Mouse (Mus musculus) ovary, postnatal 36 days (tissue): ENCODE data around the gene Dusp21.

ENCODE experiments used
- DNase-seq: peaks from one replicate; pipeline ENCODE4 v3.0.0; 2022; ENCODE audit warnings: low spot score, mixed read lengths

Gene Dusp21

GRCm38 (mm10) chrX:18145557-18145956 is at the start of gene Dusp21:
TSS of gene Dusp21 (plus strand) at chrX:18145857.
- no peak for DNase-seq

- DNase-seq, result no peak
These were observed 15.2 kb downstream of the Dusp21 start for GRCm38 (mm10) chrX:18160734-18161442.

- no peak for DNase-seq
These were observed 16.1 kb downstream of the Dusp21 start for GRCm38 (mm10) chrX:18161796-18162191.

- DNase-seq, result peak; percentile 100
These were observed 16.7 kb downstream of the Dusp21 start, which contains the start of gene Kdm6a for GRCm38 (mm10) chrX:18162192-18162857. TSS of gene Kdm6a (plus strand) at chrX:18162575.

- DNase-seq, result peak; percentile 67
These were observed 17.4 kb downstream of the Dusp21 start for GRCm38 (mm10) chrX:18162861-18163731.

- DNase-seq, result peak; percentile 28
These were observed 18.4 kb downstream of the Dusp21 start for GRCm38 (mm10) chrX:18163917-18164624.

GRCm38 (mm10) chrX:18165121-18165520 is 19.5 kb downstream of the Dusp21 start:
- DNase-seq, result no peak

GRCm38 (mm10) chrX:18166961-18167360 is 21.3 kb downstream of the Dusp21 start:
- DNase-seq, result no peak

GRCm38 (mm10) chrX:18168940-18169339 is 23.3 kb downstream of the Dusp21 start:
- no peak for DNase-seq

- no peak for DNase-seq
These were observed 29.2 kb downstream of the Dusp21 start for GRCm38 (mm10) chrX:18174831-18175230.

GRCm38 (mm10) chrX:18177803-18178202 is 32.1 kb downstream of the Dusp21 start:
- DNase-seq, result no peak

GRCm38 (mm10) chrX:18179492-18179891 is 33.8 kb downstream of the Dusp21 start:
- DNase-seq, result no peak

GRCm38 (mm10) chrX:18187203-18187602 is 41.5 kb downstream of the Dusp21 start:
- DNase-seq, result no peak

- no peak for DNase-seq
These were observed 42.6 kb downstream of the Dusp21 start for GRCm38 (mm10) chrX:18188293-18188692.
